Mouse (Mus musculus) cerebellum, adult 18-20 months (tissue): Measurements from ENCODE around the gene Pou1f1.
A peak's percentile ranks its signal among the peaks of the same experiment; 100 is the strongest.

Experiments used
- DNase-seq, 2 experiments: peaks; one replicate each; pipeline ENCODE4 v3.0.0; 2021

Pou1f1 gene

GRCm38 (mm10) chr16:65520211-65520610 lies at the start of gene Pou1f1:
Gene Pou1f1, plus strand, starts transcription at chr16:65520511.
- no peak for DNase-seq

GRCm38 (mm10) chr16:65470650-65471049 lies 49.7 kb upstream of the Pou1f1 start:
- no peak for DNase-seq

- no peak for DNase-seq
Measured at GRCm38 (mm10) chr16:65472472-65473001, 47.8 kb upstream of the Pou1f1 start.

- no peak for DNase-seq
Measured at GRCm38 (mm10) chr16:65485726-65486125, 34.6 kb upstream of the Pou1f1 start.

- no peak for DNase-seq
Measured at GRCm38 (mm10) chr16:65496030-65496429, 24.3 kb upstream of the Pou1f1 start.

- peak; percentile 6 to 20 for DNase-seq
Measured at GRCm38 (mm10) chr16:65497049-65497448, 23.3 kb upstream of the Pou1f1 start.

GRCm38 (mm10) chr16:65514223-65514622 lies 6.1 kb upstream of the Pou1f1 start:
- DNase-seq: no peak

- DNase-seq: no peak
Measured at GRCm38 (mm10) chr16:65526004-65526403, 5.7 kb downstream of the Pou1f1 start.

GRCm38 (mm10) chr16:65526695-65527094 lies 6.4 kb downstream of the Pou1f1 start:
- no peak for DNase-seq

- DNase-seq: no peak
Measured at GRCm38 (mm10) chr16:65529589-65529988, 9.3 kb downstream of the Pou1f1 start.

- DNase-seq: peak; percentile 15 to 39
Measured at GRCm38 (mm10) chr16:65531663-65532062, 11.4 kb downstream of the Pou1f1 start.

- peak; percentile 14 to 18 for DNase-seq
Measured at GRCm38 (mm10) chr16:65533315-65533999, 13.1 kb downstream of the Pou1f1 start.

GRCm38 (mm10) chr16:65543676-65544293 lies 23.5 kb downstream of the Pou1f1 start:
- no peak for DNase-seq

GRCm38 (mm10) chr16:65548960-65549359 lies 28.6 kb downstream of the Pou1f1 start:
- no peak for DNase-seq

GRCm38 (mm10) chr16:65550814-65551213 lies 30.5 kb downstream of the Pou1f1 start:
- DNase-seq: no peak

GRCm38 (mm10) chr16:65554267-65554666 lies 34.0 kb downstream of the Pou1f1 start:
- no peak for DNase-seq

- DNase-seq: no peak
Measured at GRCm38 (mm10) chr16:65557369-65557768, 37.1 kb downstream of the Pou1f1 start.

- DNase-seq: no peak
Measured at GRCm38 (mm10) chr16:65559591-65559990, 39.3 kb downstream of the Pou1f1 start.

- DNase-seq: no peak
Measured at GRCm38 (mm10) chr16:65560996-65561962, 41.0 kb downstream of the Pou1f1 start.

- DNase-seq: peak; percentile 81 to 91
Measured at GRCm38 (mm10) chr16:65561963-65562863, 41.9 kb downstream of the Pou1f1 start, which contains the start of gene Chmp2b. Gene Chmp2b, minus strand, starts transcription at chr16:65562726.

- no peak for DNase-seq
Measured at GRCm38 (mm10) chr16:65562864-65563206, 42.5 kb downstream of the Pou1f1 start.

- peak; percentile 6 to 14 for DNase-seq
Measured at GRCm38 (mm10) chr16:65564306-65564705, 44.0 kb downstream of the Pou1f1 start.
